Mouse (Mus musculus) lung, adult 10 weeks (tissue): ENCODE measurements around the gene Larp6. TPM values are rescaled to one million over a fixed set of nuclear protein-coding genes. Genes with fewer than 3 reads are reported as not detected.

ENCODE experiments used
- polyA plus RNA-seq: library from polyadenylated mRNA; stranded (reverse); fragments of 350-450 nt; fragmentation: Illumina TruSeq; extraction: RNeasy Lipid Tissue Mini Kit (QIAGEN cat#74804); gene quantifications from one replicate; pipeline ENCODE4 v1.2.3, GENCODE M21; 2014; ENCODE audit warnings: low read depth, low replicate concordance; ENCODE audit not compliant: insufficient read depth

Gene Larp6
- 1.8 TPM for polyA plus RNA-seq

GRCm38 (mm10) chr9:60712771-60713541, at the start of gene Larp6:
Gene Larp6, plus strand, starts transcription at chr9:60712989.

GRCm38 (mm10) chr9:60687891-60688324, 24.9 kb upstream of the Larp6 start, which contains the start of gene Lrrc49:
Gene Lrrc49, minus strand, starts transcription at chr9:60688158.

Other genes starting within 250 kb of the Larp6 start
- gene Thsd4, start 190.9 kb upstream of the Larp6 start, polyA plus RNA-seq = 4.2 TPM
- 7.2 TPM for gene Lrrc49, start 24.8 kb upstream of the Larp6 start, polyA plus RNA-seq
- gene Uaca, start 81.6 kb downstream of the Larp6 start, polyA plus RNA-seq = 11.6 TPM